Mouse (Mus musculus) E14TG2a.4 (cell line): ENCODE data around the gene Ndufa4l2.

Experiments used
- H3K27me3 ChIP-seq: 2 replicates; pipeline ENCODE4 v1.6.1; 2014; ENCODE audit warnings: low read length, control low read depth; ENCODE audit not compliant: insufficient read depth
- H3K36me3 ChIP-seq: 2 replicates; pipeline ENCODE4 v1.6.1; 2014; ENCODE audit warnings: low read length, control low read depth; ENCODE audit not compliant: insufficient read depth
- H3K4me1 ChIP-seq: replicated peaks from 2 replicates; pipeline ENCODE4 v1.6.1; 2014; ENCODE audit warnings: low read depth, low read length, control low read depth
- H3K4me3 ChIP-seq: replicated peaks from 2 replicates; pipeline ENCODE4 v1.5.1; 2014; ENCODE audit warnings: mild to moderate bottlenecking, low read length
- H3K9me3 ChIP-seq: 2 replicates; pipeline ENCODE4 v1.6.1; 2014; ENCODE audit warnings: low read length, control low read depth
- CTCF ChIP-seq: conservative IDR thresholded peaks from 2 replicates; pipeline ENCODE4 v1.5.1; 2014; ENCODE audit warnings: low read length
- NANOG ChIP-seq: IDR thresholded peaks from 2 replicates; pipeline ENCODE4 v1.6.1; 2014; ENCODE audit warnings: borderline replicate concordance, low read length, mixed read lengths
- POU5F1 ChIP-seq: IDR thresholded peaks from 2 replicates; pipeline ENCODE4 v1.6.1; 2014; ENCODE audit warnings: low read length, borderline replicate concordance

The Ndufa4l2 gene

DNA sequence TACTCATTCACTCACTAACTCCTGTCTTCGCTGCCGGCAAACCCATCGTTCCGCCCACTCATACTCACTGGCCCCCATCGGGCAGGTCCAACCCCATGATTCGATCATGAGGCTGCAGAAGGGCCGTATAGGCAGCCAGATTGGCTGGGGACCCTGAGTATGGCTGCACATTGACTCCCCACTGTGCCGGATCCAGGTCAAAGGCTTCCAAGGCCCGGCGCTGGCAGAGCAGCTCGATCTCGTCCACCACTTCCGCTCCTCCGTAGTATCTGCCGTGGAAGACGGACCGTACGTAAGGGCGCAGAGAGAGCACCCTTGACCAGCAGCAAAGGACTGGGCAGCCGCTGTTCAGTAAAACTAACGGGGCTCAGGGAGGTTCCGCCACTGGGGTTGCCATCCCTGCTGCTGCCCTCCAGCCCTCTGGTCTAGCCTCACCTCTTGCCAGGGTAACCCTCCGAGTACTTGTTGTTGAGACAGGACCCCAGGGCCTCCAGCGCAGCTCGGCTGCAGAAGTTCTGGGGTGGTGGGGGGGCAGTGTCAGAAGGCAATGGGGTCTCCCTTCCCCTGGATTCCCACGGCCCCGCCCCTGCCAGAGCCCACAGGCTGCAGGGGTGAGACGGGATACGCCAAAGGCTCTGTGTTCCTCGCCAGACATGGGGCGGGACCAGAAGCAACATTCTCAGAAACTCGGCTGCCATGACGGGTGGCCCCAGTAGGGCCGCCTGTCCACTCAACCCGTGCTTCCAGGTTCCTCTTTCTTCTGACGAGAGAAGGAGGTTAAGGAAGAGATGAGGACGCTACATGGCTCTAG, 5.3 kb downstream of the Ndufa4l2 start:
- H3K4me3 ChIP-seq, result peak overlapping the region; percentile 92
- no peak for TF ChIP-seq NANOG
- H3K36me3 ChIP-seq, result peaks cover 56% of the 10 kb centered on the region
- peaks cover 50% of the 10 kb centered on the region for H3K27me3 ChIP-seq
- no peaks in the 10 kb centered on the region for H3K9me3 ChIP-seq
- peaks cover 93% of the 10 kb centered on the region for H3K4me1 ChIP-seq

DNA sequence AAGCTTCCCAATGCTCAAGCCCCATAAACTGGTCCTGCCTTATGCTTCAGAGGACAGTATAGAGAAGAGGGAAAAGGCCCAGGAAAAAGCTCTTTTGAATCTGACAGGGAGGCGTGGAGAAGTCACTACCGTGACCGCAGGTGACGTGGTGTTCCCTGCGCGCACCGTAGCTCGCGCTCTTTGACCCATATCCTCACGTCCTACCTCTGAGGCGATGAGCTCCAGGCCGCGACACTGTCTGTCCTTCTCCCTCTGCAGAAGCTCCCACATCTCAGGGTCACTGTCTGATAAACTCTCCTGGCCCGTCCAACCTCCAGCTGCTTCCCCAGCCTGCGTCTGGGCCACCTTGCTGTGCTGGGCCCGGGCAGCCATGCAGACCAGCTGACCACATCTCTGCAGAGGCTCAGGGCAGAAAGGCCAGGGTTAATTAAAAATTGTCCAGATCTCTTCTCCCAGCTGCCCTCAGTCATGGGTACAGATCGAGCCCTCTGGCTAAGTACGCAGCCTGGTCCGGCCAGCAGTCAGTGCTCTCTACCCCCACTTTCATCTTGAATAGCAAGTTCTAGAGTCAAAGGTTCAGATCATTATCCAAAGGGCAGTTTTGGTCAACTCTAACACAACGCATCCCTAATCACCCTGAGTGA, 6.1 kb downstream of the Ndufa4l2 start:
- H3K4me1 ChIP-seq, result peaks cover 93% of the 10 kb centered on the region
- H3K4me3 ChIP-seq, result peak overlapping the region; percentile 92
- peaks cover 53% of the 10 kb centered on the region for H3K36me3 ChIP-seq
- H3K27me3 ChIP-seq, result peaks cover 50% of the 10 kb centered on the region
- no peak for TF ChIP-seq CTCF
- no peak for TF ChIP-seq POU5F1
- TF ChIP-seq NANOG, result no peak
- no peaks in the 10 kb centered on the region for H3K9me3 ChIP-seq

DNA sequence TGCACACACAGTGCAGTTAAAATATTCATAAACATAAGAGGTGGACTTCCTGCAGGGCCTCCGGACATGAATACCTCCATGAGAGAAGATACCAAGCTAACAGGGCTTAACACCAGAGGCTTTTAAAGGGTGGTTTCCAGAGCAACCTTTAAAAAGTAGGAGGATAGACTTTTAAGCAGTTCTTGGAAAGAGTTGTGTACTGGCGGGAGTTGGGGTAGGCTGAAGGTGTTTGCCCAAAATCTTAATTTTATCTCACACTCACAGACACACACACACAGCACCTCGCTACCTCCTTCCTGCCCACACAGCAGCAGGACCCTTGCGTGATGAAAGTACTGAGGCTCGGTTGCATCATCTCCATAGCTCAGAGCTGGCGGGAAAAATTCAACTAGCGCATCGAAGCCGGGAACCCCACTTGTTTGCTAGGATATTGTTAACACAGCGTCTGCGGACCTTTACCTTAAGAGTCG, 6.9 kb downstream of the Ndufa4l2 start:
- TF ChIP-seq POU5F1 (no peak), CTCF (no peak), NANOG (no peak)
- H3K9me3 ChIP-seq, result no peaks in the 10 kb centered on the region
- H3K36me3 ChIP-seq, result peaks cover 45% of the 10 kb centered on the region
- peaks cover 50% of the 10 kb centered on the region for H3K27me3 ChIP-seq
- peaks cover 92% of the 10 kb centered on the region for H3K4me1 ChIP-seq
- peak overlapping the region; percentile 92 for H3K4me3 ChIP-seq

DNA sequence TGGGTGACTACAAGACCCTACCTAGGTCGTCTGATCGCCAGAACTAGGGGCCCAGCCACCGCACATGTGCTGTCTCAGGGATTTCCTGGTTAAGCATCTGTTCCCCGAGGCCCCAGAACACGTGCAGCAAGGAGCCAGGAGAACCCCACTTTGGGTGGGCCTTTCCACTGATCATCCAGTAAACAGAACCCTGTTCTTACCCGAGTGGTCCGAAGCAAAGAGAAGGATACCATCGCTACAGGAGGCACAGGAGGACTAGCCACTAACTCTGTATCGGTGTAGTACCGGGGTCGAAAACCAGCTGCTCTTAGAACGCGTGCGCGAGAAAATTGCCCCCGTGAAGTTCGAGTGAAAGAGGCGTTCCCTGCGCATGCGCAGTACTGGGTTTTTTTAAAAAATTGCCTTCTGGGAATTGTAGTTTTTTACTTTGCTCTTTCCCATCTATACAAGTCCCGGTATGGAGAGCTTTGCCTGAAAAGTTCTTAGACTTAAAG, 7.4 kb downstream of the Ndufa4l2 start, which contains the start of gene Shmt2:
TSS of gene Shmt2 (minus strand) at position 357 of the 494 bp plus-strand sequence.
- Histone ChIP-seq H3K4me1 (peaks cover 91% of the 10 kb centered on the region), H3K9me3 (no peaks in the 10 kb centered on the region), H3K27me3 (peaks cover 53% of the 10 kb centered on the region), H3K4me3 (peak within 1 kb of the TSS; percentile 92), H3K36me3 (peaks cover 41% of the 10 kb centered on the region)
- TF ChIP-seq CTCF (no peak), NANOG (no peak), POU5F1 (no peak; the same call in 1 of the 2 replicates)

DNA sequence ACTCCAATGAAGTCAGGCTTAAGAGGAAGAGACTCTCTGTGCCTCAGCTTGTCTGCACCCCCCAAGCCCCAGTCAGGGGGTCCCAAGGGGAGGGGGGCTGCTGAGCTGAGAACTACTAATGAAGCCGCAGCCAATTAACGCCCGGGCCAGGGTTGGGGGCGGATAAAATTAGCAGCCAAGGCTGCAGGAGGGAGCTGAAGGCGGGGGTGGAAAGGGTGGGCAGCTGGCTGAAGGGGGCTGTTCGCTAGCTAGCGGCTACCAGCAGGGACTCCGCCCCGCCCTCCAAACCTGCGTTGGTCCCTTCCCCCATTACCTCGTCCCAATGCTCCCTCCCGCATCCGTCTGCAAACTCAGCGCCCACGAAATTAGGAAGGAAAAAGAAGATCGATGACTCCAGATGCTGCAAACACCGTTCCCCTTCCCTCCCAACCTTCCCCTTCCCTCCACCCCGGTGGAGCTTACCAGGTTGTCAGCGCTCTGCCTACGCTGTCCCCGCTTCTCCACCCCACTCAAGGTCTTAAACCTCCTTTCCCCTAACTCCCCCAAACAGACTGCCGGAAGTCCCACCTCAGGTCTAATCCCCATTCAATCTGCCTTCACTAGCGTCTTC, 10.0 kb downstream of the Ndufa4l2 start:
- Histone ChIP-seq H3K36me3 (peaks cover 16% of the 10 kb centered on the region), H3K4me3 (peak overlapping the region; percentile 69), H3K9me3 (no peaks in the 10 kb centered on the region), H3K27me3 (peaks cover 74% of the 10 kb centered on the region), H3K4me1 (peaks cover 92% of the 10 kb centered on the region)
- no peak for TF ChIP-seq CTCF
- TF ChIP-seq NANOG, result no peak
- no peak for TF ChIP-seq POU5F1

DNA sequence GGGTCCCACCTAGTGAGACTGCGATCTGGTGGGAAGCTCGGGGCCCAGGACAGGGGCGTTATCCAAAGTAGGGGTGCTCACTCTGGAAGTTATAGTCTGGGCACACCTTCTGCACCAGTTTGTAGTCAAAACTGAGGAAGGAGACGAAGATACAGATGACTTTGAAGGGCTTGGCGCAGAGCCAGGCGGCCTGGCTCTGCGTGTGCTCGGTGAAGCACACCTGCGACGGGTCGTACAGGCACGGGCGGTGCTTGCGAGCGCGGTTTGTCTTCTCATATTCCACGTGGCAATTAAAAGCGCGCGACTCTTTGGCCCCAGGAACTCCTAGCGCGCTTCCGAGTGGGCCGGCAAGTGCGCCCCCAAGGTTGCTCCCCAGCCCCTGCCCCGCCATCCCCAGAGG, 11.3 kb downstream of the Ndufa4l2 start:
- Histone ChIP-seq H3K27me3 (peaks cover 80% of the 10 kb centered on the region), H3K9me3 (no peaks in the 10 kb centered on the region), H3K4me3 (peak overlapping the region; percentile 69), H3K36me3 (peaks cover 3% of the 10 kb centered on the region), H3K4me1 (peaks cover 90% of the 10 kb centered on the region)
- TF ChIP-seq NANOG (no peak), CTCF (no peak), POU5F1 (no peak)

DNA sequence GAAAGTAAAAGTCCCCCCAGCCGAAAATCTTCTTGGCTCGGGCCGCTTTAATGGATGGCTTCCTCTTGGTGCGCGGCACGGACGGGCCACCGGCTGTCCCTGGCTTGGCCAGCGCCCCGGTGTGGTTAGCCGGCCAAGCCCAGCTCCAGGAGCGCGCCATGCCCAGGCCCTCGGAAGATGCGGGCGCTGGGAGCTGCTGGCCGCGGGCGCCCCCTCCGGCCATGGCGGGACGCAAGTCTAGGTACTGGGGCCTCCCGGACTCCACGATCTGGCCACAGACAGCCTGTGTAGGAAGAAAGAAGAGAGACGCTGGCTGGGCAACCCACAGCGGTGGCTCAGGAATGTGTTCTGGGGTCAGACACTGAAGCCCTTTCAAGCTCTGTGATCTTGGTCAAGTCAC, 11.9 kb downstream of the Ndufa4l2 start:
- Histone ChIP-seq H3K4me3 (peak overlapping the region; percentile 69), H3K9me3 (no peaks in the 10 kb centered on the region), H3K36me3 (no peaks in the 10 kb centered on the region), H3K27me3 (peaks cover 82% of the 10 kb centered on the region), H3K4me1 (peaks cover 90% of the 10 kb centered on the region)
- TF ChIP-seq NANOG (no peak), POU5F1 (no peak), CTCF (no peak)

DNA sequence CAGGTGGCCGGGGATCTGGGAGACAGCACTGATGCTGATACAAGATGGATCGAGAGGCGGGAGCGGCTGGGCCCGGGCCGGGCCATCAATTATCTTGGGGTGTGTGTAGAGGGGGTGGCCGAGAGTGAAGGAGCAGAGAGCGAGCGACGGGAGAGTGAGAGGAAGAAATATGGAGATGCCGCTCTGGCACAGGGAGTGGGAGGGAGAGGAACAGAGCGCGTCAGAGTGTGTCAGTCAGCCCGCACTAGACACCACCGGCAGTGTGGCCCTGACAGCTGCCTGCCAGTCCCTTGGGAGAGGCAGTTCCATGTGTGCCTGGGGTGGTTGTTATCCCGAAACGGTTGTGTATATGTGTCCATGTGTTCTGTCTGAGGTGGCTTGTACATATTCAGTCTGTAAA, 12.7 kb downstream of the Ndufa4l2 start:
- no peak for TF ChIP-seq POU5F1
- TF ChIP-seq CTCF, result no peak
- no peak for TF ChIP-seq NANOG
- H3K27me3 ChIP-seq, result peaks cover 90% of the 10 kb centered on the region

More for the DNA sequence above, 12.7 kb downstream of the Ndufa4l2 start:
- H3K36me3 ChIP-seq, result no peaks in the 10 kb centered on the region
- H3K4me1 ChIP-seq, result peaks cover 93% of the 10 kb centered on the region
- H3K4me3 ChIP-seq, result peak overlapping the region; percentile 69; the same call in 1 of the 2 replicates
- no peaks in the 10 kb centered on the region for H3K9me3 ChIP-seq
